Mouse (Mus musculus) ES-E14 (cell line): ENCODE measurements around the gene Ino80. TPM values are rescaled to one million over a fixed set of nuclear protein-coding genes. Genes with fewer than 3 reads are reported as not detected.

Source experiments
- DNase-seq: peaks from one replicate; pipeline ENCODE4 v3.0.0-alpha.2; 2013; ENCODE audit warnings: low read depth, low spot score
- H3K27ac ChIP-seq: 2 replicates; pipeline ENCODE4 v1.5.1; 2012; ENCODE audit warnings: low read depth, mild to moderate bottlenecking, low read length, moderate library complexity, mixed read lengths; ENCODE audit not compliant: poor library complexity, insufficient read depth, severe bottlenecking
- H3K36me3 ChIP-seq: 2 replicates; pipeline ENCODE4 v1.6.1; 2012; ENCODE audit warnings: mild to moderate bottlenecking, low read length, moderate library complexity, mixed read lengths; ENCODE audit not compliant: control insufficient read depth, poor library complexity, insufficient read depth, severe bottlenecking
- H3K4me1 ChIP-seq, 2 experiments: fragments of 150-350 bp in 1 of 2; sonication (generic) in 1 of 2; 2 replicates each; pipeline ENCODE4 v1.6.1; 2012; ENCODE audit warnings: low read length in 2 of 2, mild to moderate bottlenecking in 1 of 2, mixed read lengths in 1 of 2; ENCODE audit not compliant: control insufficient read depth in 2 of 2, insufficient read depth in 2 of 2, poor library complexity in 1 of 2
- H3K4me3 ChIP-seq, 2 experiments: fragments of 150-350 bp in 1 of 2; sonication (generic) in 1 of 2; 2 replicates each; pipeline ENCODE4 v1.5.1; 2012; ENCODE audit warnings: low read length in 2 of 2, low read depth in 1 of 2, mild to moderate bottlenecking in 1 of 2, mixed read lengths in 1 of 2; ENCODE audit not compliant: insufficient read depth in 1 of 2, poor library complexity in 1 of 2, severe bottlenecking in 1 of 2
- H3K9ac ChIP-seq: 2 replicates; pipeline ENCODE4 v1.6.1; 2012; ENCODE audit warnings: low read depth, mild to moderate bottlenecking, low read length, mixed read lengths; ENCODE audit not compliant: poor library complexity, insufficient read depth, severe bottlenecking
- H3K9me3 ChIP-seq: fragments of 150-350 bp; sonication (generic); 2 replicates; pipeline ENCODE4 v1.6.1; 2012; ENCODE audit warnings: low read depth, mild to moderate bottlenecking, low read length; ENCODE audit not compliant: control insufficient read depth, insufficient read depth
- CHD2 ChIP-seq: IDR thresholded peaks from 2 replicates; pipeline ENCODE4 v1.6.1; 2014; ENCODE audit warnings: mild to moderate bottlenecking, low read depth, low read length, inconsistent platforms
- HCFC1 ChIP-seq: IDR thresholded peaks from 2 replicates; pipeline ENCODE4 v1.6.1; 2012; ENCODE audit warnings: low read length, inconsistent platforms, borderline replicate concordance; ENCODE audit not compliant: insufficient read depth
- MAFK ChIP-seq: IDR thresholded peaks from 2 replicates; pipeline ENCODE4 v1.6.1; 2014; ENCODE audit warnings: mild to moderate bottlenecking, low read depth, low read length, inconsistent platforms; ENCODE audit not compliant: insufficient read depth
- ZC3H11A ChIP-seq: IDR thresholded peaks from 2 replicates; pipeline ENCODE4 v1.6.1; 2012; ENCODE audit warnings: low read depth, mild to moderate bottlenecking, inconsistent platforms, low read length, borderline replicate concordance
- ZNF384 ChIP-seq: IDR thresholded peaks from 2 replicates; pipeline ENCODE4 v1.6.1; 2012; ENCODE audit warnings: low read depth, low read length, inconsistent platforms
- in situ Hi-C, 2 experiments: fragments of 600-800 bp; cut with MboI; formaldehyde crosslinking; loops; one replicate each; pipeline ENCODE4 v1.15.1; 2025; ENCODE audit warnings: low sequenced_read_pairs in 2 of 2, inconsistent platforms in 1 of 2; ENCODE audit not compliant: unreplicated experiment in 2 of 2
- total RNA-seq: library from RNA; depleted of rRNA; stranded (reverse); fragments of 300-350 nt; gene quantifications from 2 replicates; pipeline ENCODE4 v1.2.3, GENCODE M21; 2012

The Ino80 gene
- total RNA-seq, 1 experiment: 38.8 TPM

DNA sequence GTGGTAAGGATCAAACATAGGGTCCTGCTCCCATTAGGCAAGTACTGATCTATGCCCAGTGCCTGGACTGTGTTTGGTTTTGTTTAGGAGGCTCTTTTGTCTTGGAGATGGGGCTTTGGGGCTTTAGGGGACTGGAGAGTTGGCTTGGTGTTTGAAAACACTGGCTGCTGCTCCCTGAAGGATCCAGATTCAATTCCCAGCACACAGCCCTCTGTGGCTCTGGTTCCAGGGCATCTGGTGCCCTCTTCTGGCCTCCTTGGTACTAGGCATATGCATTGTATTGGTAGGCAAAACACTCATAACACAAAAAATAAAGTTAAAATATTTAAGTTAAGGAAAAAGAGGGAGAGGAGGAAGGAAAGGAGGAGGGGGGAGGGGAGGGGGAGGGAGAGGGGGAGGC, 29.6 kb upstream of the Ino80 start:
- Histone ChIP-seq H3K4me3 (0 out of 4 replicates have a peak overlapping the region, but pooled peaks of 1 of the 2 experiments have one; percentile 14), H3K9me3 (no peaks in the 10 kb centered on the region), H3K4me1 (no peaks in the 10 kb centered on the region; a peak in 1 of 4 replicates), H3K27ac (no peak overlapping the region), H3K9ac (no peak overlapping the region), H3K36me3 (no peaks in the 10 kb centered on the region)
- in situ Hi-C loops: loop anchor here (10.0 to 25.0 kb wide), 2 partner anchors 170 to 172 kb away; partner anchors contain the start of gene Dll4 (in 1 of the 2)
- TF ChIP-seq ZC3H11A: peak; percentile 75; the same call in 1 of the 2 replicates
- TF ChIP-seq ZNF384: 0 out of 2 replicates have a peak, but pooled peaks have one; percentile 35
- no peak for TF ChIP-seq CHD2
- TF ChIP-seq MAFK: no peak
- TF ChIP-seq HCFC1: no peak
- peak; percentile 39 for DNase-seq

DNA sequence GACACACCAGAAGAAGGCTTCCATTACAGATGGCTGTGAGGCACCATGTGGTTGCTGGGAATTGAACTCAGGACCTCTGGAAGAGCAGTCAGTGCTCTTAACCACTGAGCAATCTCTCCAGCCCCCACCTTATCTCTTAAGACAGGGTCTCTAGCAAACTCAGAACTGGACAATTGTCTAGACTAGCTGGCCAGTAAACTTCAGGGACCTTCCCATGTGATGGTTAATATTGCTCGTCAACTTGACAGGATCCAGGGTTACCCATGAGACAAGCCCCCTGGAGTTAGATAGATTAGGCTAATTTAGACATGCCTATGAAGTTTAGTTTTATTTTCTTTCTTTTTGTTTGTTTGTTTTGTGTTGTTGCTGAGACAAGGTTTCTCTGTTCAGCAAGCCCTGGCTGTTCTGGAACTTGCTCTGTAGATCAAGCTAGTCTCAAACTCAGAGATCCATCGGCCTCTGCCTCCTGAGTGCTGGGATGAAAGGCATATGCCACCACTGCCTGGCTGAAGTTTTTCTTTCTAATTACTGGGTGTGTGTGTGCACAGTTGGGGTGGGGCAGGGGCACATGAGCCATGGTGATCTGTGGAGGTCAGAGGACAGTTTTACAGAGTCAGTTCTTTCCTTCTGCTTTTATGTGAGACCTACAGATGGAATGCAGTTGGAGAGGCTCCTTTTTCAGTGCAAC, 23.6 kb upstream of the Ino80 start:
- Histone ChIP-seq H3K27ac (no peak overlapping the region), H3K9me3 (no peaks in the 10 kb centered on the region), H3K4me1 (no peaks in the 10 kb centered on the region; a peak in 1 of 4 replicates), H3K36me3 (no peaks in the 10 kb centered on the region), H3K9ac (no peak overlapping the region), H3K4me3 (no peak overlapping the region)
- in situ Hi-C loops: loop anchor here (10.0 to 25.0 kb wide), 2 partner anchors 164 to 166 kb away; partner anchors contain the start of gene Dll4 (in 1 of the 2)
- TF ChIP-seq HCFC1 (no peak), MAFK (no peak), ZNF384 (no peak)
- no peak for DNase-seq

DNA sequence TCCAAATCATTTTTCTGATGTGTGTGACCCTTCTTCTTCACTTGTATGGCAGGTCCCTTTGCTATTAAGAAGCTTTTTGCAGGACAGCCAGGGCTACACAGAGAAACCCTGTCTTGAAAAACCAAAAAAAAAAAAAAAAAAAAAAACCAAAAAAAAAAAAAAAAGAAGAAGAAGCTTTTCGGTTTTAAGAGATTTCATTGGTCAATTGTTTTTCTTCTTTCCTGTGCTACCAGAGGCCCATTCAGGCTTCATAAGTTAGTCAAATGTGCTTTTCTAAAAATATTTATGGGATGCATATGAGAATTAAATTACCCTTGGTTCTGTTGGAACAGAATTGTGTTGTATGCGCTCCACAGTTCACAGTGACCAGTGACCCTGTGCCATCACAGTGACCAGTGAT, 21.4 kb upstream of the Ino80 start:
- in situ Hi-C loops: no loop called here
- H3K9ac ChIP-seq: no peak overlapping the region
- H3K4me3 ChIP-seq: no peak overlapping the region
- DNase-seq: no peak
- H3K36me3 ChIP-seq: no peaks in the 10 kb centered on the region
- H3K9me3 ChIP-seq: no peaks in the 10 kb centered on the region
- H3K27ac ChIP-seq: no peak overlapping the region
- no peaks in the 10 kb centered on the region for H3K4me1 ChIP-seq
- no peak for TF ChIP-seq ZNF384
- no peak for TF ChIP-seq HCFC1
- no peak for TF ChIP-seq MAFK
- TF ChIP-seq ZC3H11A: no peak
- no peak for TF ChIP-seq CHD2

DNA sequence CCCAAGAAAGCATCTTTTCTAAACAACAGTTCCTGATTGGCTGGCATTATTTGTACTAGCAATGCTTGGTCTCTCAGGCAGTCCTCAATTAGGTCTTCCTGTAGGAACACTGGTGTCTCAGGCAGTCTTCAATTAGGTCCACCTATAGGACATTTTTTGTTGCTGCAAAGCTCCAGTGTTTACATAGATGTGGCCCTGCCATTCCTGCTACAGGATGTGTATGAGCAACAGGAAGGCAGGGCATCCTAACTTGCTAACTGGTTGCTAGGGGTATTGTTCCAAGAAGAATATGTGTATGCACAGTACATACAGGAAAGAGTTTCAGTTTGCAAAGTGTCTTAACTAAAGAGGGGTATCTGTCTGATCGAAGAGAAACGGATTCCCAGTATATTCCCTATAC, 18.6 kb upstream of the Ino80 start:
- Histone ChIP-seq H3K9me3 (no peaks in the 10 kb centered on the region), H3K4me3 (no peak overlapping the region), H3K27ac (no peak overlapping the region), H3K4me1 (peaks cover 0 to 3% of the 10 kb centered on the region in 2 experiments; a peak in 2 of 4 replicates), H3K36me3 (no peaks in the 10 kb centered on the region), H3K9ac (no peak overlapping the region)
- TF ChIP-seq ZNF384 (no peak), HCFC1 (no peak), ZC3H11A (no peak), CHD2 (no peak), MAFK (no peak)
- in situ Hi-C loops: no loop called here
- DNase-seq: no peak

DNA sequence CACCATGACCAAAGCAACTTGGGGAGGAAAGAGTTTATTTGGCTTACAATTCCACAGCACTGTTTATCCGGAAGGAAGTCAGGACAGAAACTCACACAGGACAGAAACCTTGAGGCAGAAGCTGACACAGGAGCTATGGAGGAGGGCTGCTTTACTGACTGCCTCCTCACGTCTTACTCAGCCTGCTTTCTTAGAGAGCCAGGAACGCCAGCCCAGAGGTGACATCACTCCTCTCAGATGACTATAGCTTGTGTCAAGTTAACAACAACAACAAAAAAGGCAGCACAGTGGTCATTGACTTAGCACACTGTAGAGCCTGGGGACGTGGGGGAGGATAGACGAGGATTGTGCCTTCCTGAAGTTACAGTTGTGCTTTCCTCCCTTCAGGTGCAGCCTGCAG, 14.5 kb upstream of the Ino80 start:
- Histone ChIP-seq H3K9ac (no peak overlapping the region), H3K9me3 (no peaks in the 10 kb centered on the region), H3K4me3 (no peak overlapping the region), H3K36me3 (no peaks in the 10 kb centered on the region), H3K4me1 (peaks cover under 1 to 5% of the 10 kb centered on the region in 2 experiments; a peak in 2 of 4 replicates), H3K27ac (no peak overlapping the region)
- TF ChIP-seq ZNF384 (no peak), CHD2 (no peak), HCFC1 (no peak), MAFK (no peak), ZC3H11A (no peak)
- in situ Hi-C loops: no loop called here
- no peak for DNase-seq
